Mouse (Mus musculus) spleen, postnatal 10 days (tissue): ENCODE measurements around the gene Iqsec1.

ENCODE experiments used
- DNase-seq, 2 experiments: peaks; one replicate each; pipeline ENCODE4 v3.0.0; 2021 to 2022; ENCODE audit warnings: low spot score in 2 of 2

Gene Iqsec1

GRCm38 (mm10) chr6:90889356-90890285, 98.9 kb downstream of the Iqsec1 start:
- DNase-seq = no peak

- no peak for DNase-seq
These were observed 101.3 kb downstream of the Iqsec1 start for GRCm38 (mm10) chr6:90887024-90887775.

GRCm38 (mm10) chr6:90885626-90886025, 102.9 kb downstream of the Iqsec1 start:
- no peak for DNase-seq

- DNase-seq = no peak
These were observed 103.9 kb downstream of the Iqsec1 start for GRCm38 (mm10) chr6:90884631-90885030.

- DNase-seq = no peak
These were observed 107.5 kb downstream of the Iqsec1 start for GRCm38 (mm10) chr6:90880975-90881374.

- no peak for DNase-seq
These were observed 108.1 kb downstream of the Iqsec1 start for GRCm38 (mm10) chr6:90880404-90880803.

- DNase-seq = no peak
These were observed 116.9 kb downstream of the Iqsec1 start for GRCm38 (mm10) chr6:90871581-90871980.

GRCm38 (mm10) chr6:90868033-90868432, 120.5 kb downstream of the Iqsec1 start:
- DNase-seq = no peak

GRCm38 (mm10) chr6:90861370-90861769, 127.1 kb downstream of the Iqsec1 start:
- DNase-seq = no peak

GRCm38 (mm10) chr6:90857844-90858243, 130.6 kb downstream of the Iqsec1 start:
- no peak for DNase-seq

GRCm38 (mm10) chr6:90852360-90852759, 136.1 kb downstream of the Iqsec1 start:
- peak in 1 of 2 experiments; percentile 39 for DNase-seq

- DNase-seq = no peak
These were observed 140.4 kb downstream of the Iqsec1 start for GRCm38 (mm10) chr6:90848068-90848467.

GRCm38 (mm10) chr6:90847523-90847922, 141.0 kb downstream of the Iqsec1 start:
- no peak for DNase-seq

- DNase-seq = no peak
These were observed 148.5 kb downstream of the Iqsec1 start for GRCm38 (mm10) chr6:90839972-90840371.

- DNase-seq = no peak
These were observed 151.7 kb downstream of the Iqsec1 start for GRCm38 (mm10) chr6:90836749-90837148.

- DNase-seq = no peak
These were observed 158.9 kb downstream of the Iqsec1 start for GRCm38 (mm10) chr6:90829536-90829935.

GRCm38 (mm10) chr6:90825063-90825462, 163.4 kb downstream of the Iqsec1 start:
- DNase-seq = peak in 1 of 2 experiments; percentile 68

GRCm38 (mm10) chr6:90823322-90823721, 165.2 kb downstream of the Iqsec1 start:
- no peak for DNase-seq

GRCm38 (mm10) chr6:90821916-90822602, 166.4 kb downstream of the Iqsec1 start:
- no peak for DNase-seq

- peak in 1 of 2 experiments; percentile 28 for DNase-seq
These were observed 168.6 kb downstream of the Iqsec1 start for GRCm38 (mm10) chr6:90819880-90820279.

- peak; percentile 44 to 73 for DNase-seq
These were observed 169.5 kb downstream of the Iqsec1 start for GRCm38 (mm10) chr6:90818956-90819355.

GRCm38 (mm10) chr6:90816551-90816950, 171.9 kb downstream of the Iqsec1 start:
- DNase-seq = no peak
